Mouse (Mus musculus) thymus, postnatal 10 days (tissue): Measurements from ENCODE around the gene Cdc42ep3.

ENCODE experiments used
- DNase-seq, 2 experiments: peaks; one replicate each; pipeline ENCODE4 v3.0.0; 2021; ENCODE audit warnings: low spot score in 2 of 2

Cdc42ep3 gene

DNA sequence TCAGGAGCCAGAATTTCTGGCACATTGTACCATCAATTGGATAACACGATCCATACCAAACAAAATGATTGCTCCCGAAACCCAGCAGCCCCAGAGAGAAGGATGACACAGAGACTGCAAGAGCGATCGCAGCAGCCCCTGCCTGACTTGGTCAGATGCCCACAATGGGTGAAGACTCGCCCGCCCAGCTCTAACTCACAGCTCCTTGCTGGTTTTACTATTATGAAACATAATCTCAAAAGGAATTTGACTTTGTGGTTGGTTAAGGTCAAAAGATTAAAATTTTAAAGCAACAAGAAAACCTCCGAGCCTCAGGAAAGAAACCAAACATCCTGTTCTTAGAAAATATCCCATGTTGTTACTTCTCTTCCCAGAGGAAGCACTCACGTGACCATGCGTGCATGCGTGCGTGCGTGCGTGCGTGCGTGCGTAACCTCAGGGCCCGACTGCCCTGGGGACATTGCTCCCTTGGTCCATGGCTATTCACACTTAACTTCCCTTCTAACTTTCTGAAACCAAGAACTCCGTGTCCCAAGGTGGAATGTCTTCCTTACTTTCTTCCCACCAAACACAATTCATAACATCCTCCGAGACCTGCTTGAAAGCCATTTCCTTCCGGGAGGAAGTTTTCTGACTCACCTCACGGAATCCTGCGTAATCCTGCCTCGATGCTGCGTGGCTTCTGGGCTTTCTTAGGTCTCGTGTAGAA, 9.7 kb downstream of the Cdc42ep3 start:
- no peak for DNase-seq

DNA sequence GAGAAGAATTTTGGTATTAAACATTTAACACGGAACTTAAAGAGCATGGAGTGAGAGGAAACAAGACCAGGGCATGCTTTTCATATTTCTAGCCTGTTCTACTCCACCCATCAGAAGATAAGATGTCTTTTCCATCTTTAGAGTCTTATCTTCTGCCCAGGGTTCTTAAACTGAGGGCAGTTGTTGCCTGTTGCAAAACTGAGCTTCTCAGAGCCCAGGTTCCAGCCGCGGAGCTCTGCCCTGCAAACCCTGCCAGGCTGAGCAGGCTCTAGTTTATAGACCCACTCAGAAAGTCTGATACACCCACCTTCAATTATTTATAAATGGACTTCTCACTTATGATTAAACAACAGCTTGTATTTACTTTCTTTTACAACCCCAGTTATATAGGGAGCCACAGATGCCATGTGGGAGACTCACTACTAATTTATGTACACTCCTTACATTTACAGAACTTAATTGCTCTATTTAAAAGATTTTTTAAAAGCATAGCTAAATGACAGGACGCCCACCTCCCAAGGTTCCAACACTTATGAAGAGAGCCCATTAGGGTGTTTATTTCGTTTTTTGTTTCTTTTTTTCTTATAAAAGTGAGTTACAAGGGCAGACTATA, 11.5 kb downstream of the Cdc42ep3 start:
- DNase-seq: no peak

DNA sequence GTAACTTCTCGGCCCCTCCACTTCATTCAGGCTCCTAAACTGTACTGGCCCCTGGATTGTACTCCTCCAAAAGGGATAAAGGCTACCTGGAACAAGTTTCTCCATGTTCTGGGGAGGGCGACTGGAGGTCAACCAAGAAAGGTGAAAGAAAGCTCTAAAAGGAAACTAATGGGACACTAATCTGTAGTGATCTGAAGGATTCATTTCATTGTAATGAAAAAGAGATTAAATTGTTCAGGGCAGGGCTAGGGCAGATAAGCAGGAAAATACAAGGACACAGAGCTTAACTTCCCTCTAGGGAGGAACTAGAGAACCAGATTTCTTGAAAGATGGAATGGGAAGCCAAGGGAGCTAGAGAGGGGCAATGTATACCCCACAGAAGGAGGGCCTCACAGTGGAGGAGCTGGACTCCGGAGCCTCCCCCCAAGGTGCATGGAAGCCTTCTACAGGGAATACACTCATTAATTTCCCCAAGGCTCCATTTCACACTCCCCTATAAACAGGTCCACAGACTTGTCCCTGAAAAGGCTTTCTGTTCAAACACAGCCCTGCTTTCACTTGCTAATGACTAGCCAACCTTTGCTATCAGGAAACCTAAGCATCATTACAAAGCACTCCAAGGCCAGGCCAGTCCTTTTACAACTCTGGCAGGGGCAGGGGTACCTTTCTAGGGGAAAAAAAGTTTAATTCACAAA, 12.1 kb downstream of the Cdc42ep3 start:
- no peak for DNase-seq

DNA sequence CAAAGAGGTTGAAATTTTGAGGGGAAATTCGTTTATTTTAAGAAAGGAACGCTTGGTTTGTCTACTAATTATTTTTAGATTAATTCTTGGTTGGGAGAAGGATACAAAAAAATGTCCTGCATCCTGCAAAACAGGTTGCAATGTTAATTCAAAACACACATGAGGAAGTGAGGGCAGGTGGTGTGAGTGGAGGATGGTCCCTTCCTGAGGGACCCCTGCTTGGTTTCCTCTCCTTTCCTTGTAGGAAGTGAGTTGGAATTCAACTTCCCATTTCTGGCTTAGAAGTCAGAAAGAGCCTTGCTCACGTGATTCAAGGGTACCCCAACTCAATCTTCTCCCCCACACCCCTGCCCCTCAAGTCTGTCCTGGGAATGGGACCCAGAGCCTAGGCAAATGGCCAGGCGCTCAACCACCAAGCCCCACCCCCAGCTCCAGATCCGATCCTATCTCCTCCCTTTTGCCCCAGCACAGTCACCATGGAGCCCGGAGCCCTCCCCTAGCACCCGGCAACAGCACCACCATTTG, 12.9 kb downstream of the Cdc42ep3 start:
- no peak for DNase-seq

- no peak for DNase-seq
Observed at GRCm38 (mm10) chr17:79337494-79337893, 17.4 kb downstream of the Cdc42ep3 start.

GRCm38 (mm10) chr17:79334701-79335100, 20.2 kb downstream of the Cdc42ep3 start:
- no peak for DNase-seq

DNA sequence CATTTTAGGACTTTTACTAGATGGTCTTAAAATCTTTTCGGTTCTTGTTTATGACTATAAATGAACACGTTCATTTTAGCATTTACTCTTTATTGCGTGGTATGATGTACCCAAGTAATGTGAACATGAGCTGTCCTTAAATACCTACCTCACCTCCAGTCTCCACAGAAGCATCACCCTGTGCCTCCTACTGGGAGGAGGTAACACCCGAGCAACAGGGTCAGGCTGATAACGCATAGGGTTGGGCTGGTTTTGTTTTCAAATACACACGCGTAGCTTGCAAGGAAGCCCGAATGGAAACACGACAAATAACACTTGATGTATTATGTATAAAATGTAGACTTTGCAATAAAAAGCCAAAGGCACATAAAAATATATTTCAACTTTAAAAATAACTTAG, 21.2 kb downstream of the Cdc42ep3 start:
- DNase-seq: no peak

DNA sequence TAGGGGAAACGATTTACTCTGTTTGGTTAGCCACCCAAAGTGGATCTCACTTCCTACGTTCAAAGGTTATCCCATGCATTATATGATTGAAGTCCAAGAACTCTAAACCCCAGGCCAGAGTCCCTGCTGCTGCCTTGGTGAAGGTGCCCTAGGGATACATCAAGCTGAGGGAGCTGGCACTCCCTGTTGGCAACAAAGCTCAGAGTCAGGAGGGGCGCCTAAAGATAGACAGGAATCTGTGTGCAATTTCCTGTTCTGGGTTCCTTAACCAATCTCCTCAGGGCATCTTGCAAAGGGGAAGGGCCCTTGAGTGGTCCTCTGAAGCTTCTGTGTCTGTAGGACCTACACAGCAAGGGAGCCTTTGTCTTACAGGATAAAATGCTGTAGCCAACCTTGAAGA, 22.0 kb downstream of the Cdc42ep3 start:
- DNase-seq: no peak

- no peak for DNase-seq
Observed at GRCm38 (mm10) chr17:79330397-79330796, 24.5 kb downstream of the Cdc42ep3 start.

DNA sequence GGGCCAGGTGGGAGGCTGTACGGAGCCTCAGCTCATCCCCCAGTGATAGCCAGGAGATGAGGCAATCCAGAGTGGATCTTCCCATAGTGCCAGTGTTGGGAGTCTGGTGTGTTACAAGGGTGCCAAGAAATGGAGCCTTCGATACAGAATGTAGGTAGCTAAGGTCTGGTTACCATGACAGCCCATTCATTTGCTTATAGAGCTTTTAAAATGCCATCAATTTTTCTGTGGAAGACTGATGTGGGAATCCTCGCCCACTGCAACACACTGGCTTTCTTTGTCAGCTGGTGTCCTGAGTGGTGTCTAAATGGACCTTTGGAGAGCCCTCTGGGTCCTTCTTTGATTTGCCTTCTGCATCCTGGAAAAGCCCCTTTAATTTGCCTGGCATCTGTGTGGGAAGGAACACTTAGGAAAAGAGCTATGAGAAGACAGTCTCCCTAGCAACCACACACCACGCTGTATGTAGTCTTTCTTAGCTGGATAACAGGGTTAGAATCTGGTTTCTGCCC, 28.0 kb downstream of the Cdc42ep3 start:
- no peak for DNase-seq

GRCm38 (mm10) chr17:79317085-79317751, 37.7 kb downstream of the Cdc42ep3 start:
- DNase-seq: no peak

DNA sequence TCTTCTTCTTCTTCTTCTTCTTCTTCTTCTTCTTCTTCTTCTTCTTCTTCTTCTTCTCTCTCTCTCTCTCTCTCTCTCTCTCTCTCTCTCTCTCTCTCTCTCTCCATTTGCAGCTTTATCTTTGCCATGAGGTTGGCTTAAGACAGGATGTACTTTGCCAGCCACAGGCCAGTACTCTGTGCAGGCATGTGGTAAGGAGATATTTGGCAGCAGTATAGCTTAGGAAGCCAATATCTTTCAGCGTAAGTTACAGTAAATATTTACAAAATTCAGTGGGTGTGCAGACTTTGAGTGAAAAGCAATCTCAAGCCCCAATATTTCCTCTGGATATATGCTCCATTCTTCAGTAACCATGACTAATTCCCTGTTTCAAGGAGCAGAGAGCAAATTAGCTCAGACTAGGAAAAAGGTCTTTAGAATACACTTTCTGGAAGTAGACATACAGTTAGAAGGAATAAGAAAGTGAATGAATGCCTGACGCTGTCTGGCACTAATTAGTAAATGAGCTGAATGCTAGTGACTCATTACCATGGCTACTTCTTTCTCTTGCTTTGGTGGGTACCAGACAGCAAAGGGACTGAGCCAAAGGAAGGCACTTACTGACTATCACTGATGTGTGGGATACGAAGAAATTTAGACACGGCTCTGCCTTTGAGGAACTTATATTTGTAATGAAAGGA, 39.3 kb downstream of the Cdc42ep3 start:
- DNase-seq: no peak

- no peak for DNase-seq
Observed at GRCm38 (mm10) chr17:79310465-79310864, 44.4 kb downstream of the Cdc42ep3 start.

- DNase-seq: no peak
Observed at GRCm38 (mm10) chr17:79309506-79309905, 45.4 kb downstream of the Cdc42ep3 start.

DNA sequence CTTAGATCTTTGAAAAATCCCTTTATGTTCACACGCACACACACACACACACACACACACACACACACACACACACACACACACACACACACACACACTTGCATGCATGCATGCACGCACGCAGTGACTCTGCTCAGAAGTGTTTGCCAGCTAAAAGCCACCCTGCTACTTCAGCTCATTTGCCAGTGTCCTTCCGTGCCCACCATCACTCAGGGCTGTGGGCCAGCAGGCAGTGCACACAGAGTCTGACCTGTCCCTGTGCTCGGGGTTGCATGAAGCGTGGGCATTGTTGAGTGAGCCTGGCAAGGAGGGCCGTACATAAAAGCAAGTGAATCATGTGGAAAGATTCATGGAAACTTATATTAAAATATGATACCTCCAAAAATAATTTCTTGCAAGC, 49.2 kb downstream of the Cdc42ep3 start:
- no peak for DNase-seq

DNA sequence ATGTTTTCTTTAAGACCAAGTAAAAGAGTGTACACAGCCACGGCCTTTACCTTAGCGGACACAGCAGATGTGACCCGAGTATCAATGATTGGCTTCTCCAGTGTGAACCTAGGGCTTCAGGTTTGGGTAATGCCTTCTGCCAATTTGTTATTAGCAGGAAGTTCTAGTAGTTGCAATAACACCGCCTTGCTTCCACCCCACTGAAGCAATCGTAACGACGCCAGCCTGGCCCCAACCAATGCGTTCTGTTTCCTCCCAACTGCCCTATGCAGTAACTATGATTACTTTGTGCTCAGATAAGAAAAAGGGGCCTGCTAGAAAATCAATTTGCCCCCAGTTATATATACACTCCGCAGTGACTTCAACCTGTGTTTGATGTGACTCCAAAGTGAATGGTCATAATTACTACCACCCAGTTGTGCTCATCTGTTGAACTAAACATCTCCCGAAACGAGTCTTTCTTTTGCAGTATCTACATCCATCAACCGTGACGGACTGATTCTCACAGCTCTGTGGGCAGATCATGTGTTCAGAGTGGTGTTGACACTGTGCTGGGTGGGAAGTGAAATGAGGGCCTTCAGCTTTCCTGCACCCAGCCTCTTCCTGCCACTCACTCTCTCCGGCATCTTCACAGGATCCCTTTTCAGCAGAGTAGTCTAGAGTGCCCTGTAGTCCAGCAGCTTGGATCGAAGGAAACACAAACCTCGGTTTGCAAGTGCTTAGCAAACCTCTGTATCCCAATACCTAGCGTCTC, 51.0 kb downstream of the Cdc42ep3 start:
- DNase-seq: no peak

GRCm38 (mm10) chr17:79303238-79303637, 51.7 kb downstream of the Cdc42ep3 start:
- DNase-seq: no peak

DNA sequence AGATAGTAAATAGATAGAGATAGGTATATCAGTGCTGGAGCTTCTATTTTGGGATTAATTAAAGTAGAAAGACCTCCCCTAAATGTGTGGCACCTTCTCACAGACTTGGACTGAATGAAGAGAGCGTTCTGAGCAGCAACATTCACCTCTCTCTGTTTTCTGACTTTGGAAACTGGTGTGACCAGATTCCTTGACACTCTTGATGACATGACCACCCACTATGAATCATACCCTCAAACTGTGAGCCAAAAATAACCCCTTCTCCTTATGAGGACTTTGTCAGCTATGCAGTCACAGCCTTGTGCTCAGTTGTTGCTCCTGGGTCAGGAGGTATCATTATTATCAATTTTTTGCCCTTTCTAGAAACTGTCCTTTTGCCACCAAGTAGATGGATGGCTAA, 55.0 kb downstream of the Cdc42ep3 start:
- no peak for DNase-seq

DNA sequence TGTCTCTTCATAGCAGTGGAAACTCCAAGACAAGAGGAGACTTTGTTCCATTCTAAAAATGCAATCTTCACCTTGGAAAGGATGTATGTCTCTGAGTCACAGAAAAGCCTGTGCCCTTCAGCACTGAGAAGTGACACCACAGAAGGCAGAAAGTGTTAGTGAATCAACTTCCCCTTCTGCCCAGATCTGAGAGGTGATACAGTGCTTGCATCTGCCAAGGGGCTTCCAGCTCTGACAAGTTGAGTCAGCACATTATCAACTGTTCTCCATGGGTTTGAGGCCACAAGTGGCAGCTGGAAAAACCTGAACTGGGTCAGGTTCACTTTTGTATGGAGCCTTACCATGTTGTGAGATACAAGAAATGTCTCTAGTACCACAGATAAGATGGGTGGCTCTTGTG, 55.9 kb downstream of the Cdc42ep3 start:
- no peak for DNase-seq

DNA sequence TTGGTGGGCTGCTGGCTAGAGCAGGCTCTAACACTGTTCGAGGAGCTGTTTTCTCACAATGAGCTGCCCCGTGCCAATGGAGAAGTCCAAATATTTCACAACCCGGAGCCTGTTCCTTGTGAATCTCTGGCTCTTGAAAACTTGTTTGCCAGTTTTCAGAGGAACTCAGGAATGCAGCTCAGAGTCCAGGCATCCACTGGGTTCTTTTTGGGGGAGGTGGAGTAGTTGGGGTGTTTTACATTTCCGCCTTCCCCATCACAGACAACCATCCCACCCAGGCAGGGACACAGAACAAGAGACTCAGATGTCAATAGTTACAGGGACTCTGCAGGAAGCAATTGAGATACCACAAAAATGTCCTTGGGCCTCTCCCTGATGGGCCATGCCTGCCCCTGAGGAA, 59.0 kb downstream of the Cdc42ep3 start:
- no peak for DNase-seq

GRCm38 (mm10) chr17:79291672-79292071, 63.2 kb downstream of the Cdc42ep3 start:
- no peak for DNase-seq
